Mouse (Mus musculus): ENCODE results near the gene Prkab1.

DNA sequence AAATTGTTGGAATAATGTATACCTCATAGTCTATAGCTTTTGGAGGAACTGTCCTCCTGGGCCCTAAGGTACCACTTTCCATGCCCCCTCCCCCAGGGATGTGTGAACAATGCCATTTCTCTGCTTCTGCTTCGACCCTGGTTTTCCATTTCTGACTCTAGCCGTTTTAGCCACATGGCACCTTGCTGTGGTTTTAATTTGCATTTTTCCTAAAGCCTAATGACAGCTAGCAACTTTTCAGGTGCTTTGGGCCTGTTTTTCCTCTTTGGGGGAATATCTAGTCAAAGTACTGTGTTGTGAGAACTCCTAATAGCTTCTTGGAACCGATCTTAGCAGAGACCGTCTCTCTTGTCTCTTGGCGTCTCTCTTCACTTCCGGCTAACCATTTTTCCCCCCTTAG lies 39.9 kb downstream of the Prkab1 start:
- no peak for TF ChIP-seq CTCF (IDR thresholded peaks at IDR 0.05; ENCODE audit: low read depth, low read length)
- TF ChIP-seq GATA1 (IDR thresholded peaks at IDR 0.05; ENCODE audit: borderline replicate concordance, low read length): no peak
- TF ChIP-seq GATA2 (IDR thresholded peaks at IDR 0.05; ENCODE audit: borderline replicate concordance, low read depth, low read length): no peak
- TF ChIP-seq POLR2AphosphoS5 (IDR thresholded peaks at IDR 0.05; ENCODE audit: insufficient replicate concordance, low read depth, low read length): no peak
- TF ChIP-seq TAL1 (conservative IDR thresholded peaks at IDR 0.05; ENCODE audit: low read depth, low read length): no peak
